Mouse (Mus musculus) lung, adult 2 months (tissue): Measurements from ENCODE around the gene Tcf20. TPM values are rescaled to one million over a fixed set of nuclear protein-coding genes. Genes with fewer than 3 reads are reported as not detected.

ENCODE experiments used
- DNase-seq: peaks from one replicate; pipeline ENCODE4 v3.0.0; 2022
- H3K4me1 ChIP-seq: fragments of 200-500 bp; 2 replicates; pipeline ENCODE4 v1.6.1; 2011; ENCODE audit warnings: low read length; ENCODE audit not compliant: control insufficient read depth, insufficient read depth
- H3K4me3 ChIP-seq: fragments of 200-500 bp; replicated peaks from 2 replicates; pipeline ENCODE3; 2011; ENCODE audit warnings: low read depth, mild to moderate bottlenecking, control low read depth, low read length; ENCODE audit errors: extremely low read depth
- CTCF ChIP-seq: fragments of 200-500 bp; IDR thresholded peaks from 2 replicates; pipeline ENCODE4 v1.5.1; 2011; ENCODE audit warnings: mild to moderate bottlenecking, low read length, control low read depth; ENCODE audit not compliant: insufficient read depth
- POLR2A ChIP-seq: fragments of 200-500 bp; IDR thresholded peaks from 2 replicates; pipeline ENCODE4 v1.6.1; 2011; ENCODE audit warnings: low read depth, mild to moderate bottlenecking, control low read depth, low read length, borderline replicate concordance; ENCODE audit errors: extremely low read depth
- WGBS: fragments of 180-500 bp; shearing (Covaris S2); methylation state at CpG from one replicate; pipeline ENCODE4 v1.1.7; 2018; 5-methylcytosine and 5-hydroxymethylcytosine counted together
- polyA plus RNA-seq: library from polyadenylated mRNA; depleted of rRNA; stranded (reverse); fragments of >200 nt; gene quantifications from 2 replicates; pipeline ENCODE4 v1.2.3, GENCODE M21; 2012; rRNA removed

Tcf20 gene
- polyA plus RNA-seq = 12.6 and 16.8 TPM in 2 replicates

GRCm38 (mm10) chr15:82987732-82988112 is at the start of gene Tcf20:
Gene Tcf20 (minus strand): TSS chr15:82987872.
- H3K4me3 ChIP-seq = peak within 1 kb of the TSS; percentile 48
- H3K4me1 ChIP-seq = peaks cover 2% of the 10 kb centered on the region; the same call in 1 of the 2 replicates
- TF ChIP-seq POLR2A (no peak), CTCF (no peak)
- under 1% methylated on average over 20 of the region's 20 CpGs for WGBS
- peak; percentile 94 for DNase-seq

DNA sequence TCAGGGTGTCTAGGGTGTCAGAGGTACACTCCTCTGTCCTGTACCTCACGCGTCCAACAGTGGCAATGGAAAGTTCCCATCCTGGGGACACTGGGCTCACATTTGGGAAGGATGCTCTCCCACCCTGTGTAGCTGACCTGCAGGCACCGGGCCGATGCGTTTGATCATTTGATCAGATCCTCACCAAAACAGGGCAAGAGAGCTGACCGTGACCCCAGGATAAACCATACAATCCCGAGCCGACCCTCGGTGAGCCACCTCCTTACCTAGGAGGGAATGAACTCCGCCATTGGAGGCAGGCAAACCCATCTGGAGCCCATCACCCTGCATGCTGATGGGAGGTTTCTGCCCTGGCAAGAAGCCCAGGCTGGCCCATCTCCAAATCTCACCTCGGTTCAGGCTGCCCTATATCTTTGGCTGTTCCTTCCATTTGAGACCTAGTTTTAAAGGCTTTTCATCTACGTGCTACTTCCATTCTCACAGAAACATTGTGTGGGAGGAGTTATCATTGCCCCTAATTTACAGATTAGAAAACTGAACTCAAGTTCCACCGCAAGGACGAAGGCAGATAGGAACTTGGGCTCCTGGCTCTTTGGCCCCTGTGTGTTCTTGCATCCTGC is 49.3 kb upstream of the Tcf20 start:
- 59% methylated on average over 14 of the region's 14 CpGs for WGBS
- H3K4me3 ChIP-seq = no peak overlapping the region
- no peak for TF ChIP-seq POLR2A
- H3K4me1 ChIP-seq = no peaks in the 10 kb centered on the region
- DNase-seq = no peak

- no peak for TF ChIP-seq CTCF
- no peak for TF ChIP-seq POLR2A
- WGBS = 45% methylated on average over 7 of the region's 7 CpGs
- Histone ChIP-seq H3K4me3 (no peak overlapping the region), H3K4me1 (no peaks in the 10 kb centered on the region)
- no peak for DNase-seq
Measured at GRCm38 (mm10) chr15:83036089-83036488, 48.4 kb upstream of the Tcf20 start.

GRCm38 (mm10) chr15:83034275-83034977 is 46.8 kb upstream of the Tcf20 start:
- 34% methylated on average over 17 of the region's 17 CpGs for WGBS
- TF ChIP-seq POLR2A = no peak
- TF ChIP-seq CTCF = no peak
- DNase-seq = no peak
- no peak overlapping the region for H3K4me3 ChIP-seq
- H3K4me1 ChIP-seq = no peaks in the 10 kb centered on the region

- TF ChIP-seq POLR2A (peak; percentile 62; the same call in 1 of the 2 replicates), CTCF (no peak)
- WGBS = 32% methylated on average over 17 of the region's 17 CpGs
- peak within 1 kb of the TSS; percentile 50 for H3K4me3 ChIP-seq
- no peak for DNase-seq
- no peaks in the 10 kb centered on the region for H3K4me1 ChIP-seq
Measured at GRCm38 (mm10) chr15:83032981-83033541, 45.4 kb upstream of the Tcf20 start, which contains the start of gene Nfam1. Gene Nfam1 (minus strand): TSS chr15:83033306.

DNA sequence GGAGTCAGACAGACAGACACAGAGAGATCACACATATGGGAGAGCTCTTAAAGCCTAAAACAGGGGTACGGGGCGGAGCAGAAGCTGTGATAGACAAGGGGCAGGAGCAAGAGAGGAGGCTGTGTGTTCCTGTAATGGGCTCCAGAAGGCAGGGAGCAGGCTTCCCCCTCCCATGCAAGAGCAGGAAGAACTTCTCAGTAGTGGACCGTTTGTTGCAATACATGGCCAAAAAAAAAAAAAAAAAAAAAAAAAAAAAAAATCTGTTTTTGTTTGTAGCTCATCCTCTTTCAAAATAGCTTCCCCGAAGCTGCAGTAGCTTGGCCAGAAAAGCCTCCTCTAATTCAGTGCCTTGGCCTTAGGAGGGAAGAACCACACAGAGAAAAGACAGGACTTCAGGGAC is 43.2 kb upstream of the Tcf20 start:
- TF ChIP-seq CTCF (no peak), POLR2A (no peak)
- DNase-seq = no peak
- Histone ChIP-seq H3K4me1 (no peaks in the 10 kb centered on the region), H3K4me3 (no peak overlapping the region)
- WGBS = 52% methylated on average over 4 of the region's 4 CpGs

DNA sequence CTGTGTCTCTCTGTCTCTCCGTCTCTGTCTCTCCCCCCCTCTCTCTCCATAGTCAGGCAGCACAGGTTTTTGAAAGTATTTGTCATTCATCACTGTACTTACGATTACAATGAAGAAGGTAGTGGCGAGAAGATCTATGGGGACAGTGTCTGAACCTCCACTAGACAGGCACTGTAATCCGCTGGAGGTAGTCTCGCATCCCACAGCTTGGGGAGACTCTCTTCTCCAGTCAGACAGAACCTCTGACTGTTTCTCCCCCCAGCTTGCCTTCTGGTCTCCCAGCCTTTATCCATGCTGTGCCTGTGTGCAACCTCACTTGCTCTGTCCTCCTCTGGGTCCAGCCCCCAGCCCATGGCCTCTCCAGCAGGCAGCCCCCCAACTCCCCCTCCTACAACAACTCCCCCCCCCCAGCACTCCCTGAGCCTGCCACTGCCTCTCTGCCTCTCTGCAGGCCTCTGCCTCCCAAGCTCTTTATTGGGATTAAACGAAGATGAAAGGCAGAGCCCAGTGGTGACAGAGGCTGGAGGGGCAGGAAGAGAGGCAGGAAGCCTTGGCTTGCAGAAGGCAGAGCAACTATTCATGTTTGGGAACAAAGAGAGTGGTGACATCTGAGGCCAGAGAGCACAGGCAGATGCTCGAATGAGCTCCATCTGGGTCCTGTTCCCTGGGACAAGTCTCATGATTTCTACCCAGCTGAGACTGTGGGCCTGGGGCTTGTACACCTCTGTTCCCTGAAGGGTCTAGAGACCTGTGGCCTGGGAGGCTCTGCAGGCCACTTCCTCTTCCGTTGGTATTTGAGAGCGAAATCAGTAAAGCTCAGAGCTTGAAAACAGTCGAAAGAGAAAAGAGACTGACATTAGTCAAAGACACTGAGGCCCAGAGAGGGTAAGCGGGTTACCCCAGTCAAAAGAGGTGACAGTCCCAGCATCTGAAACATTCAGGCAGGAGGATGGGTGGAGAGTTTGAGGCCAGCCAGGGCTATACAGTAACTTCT is 42.4 kb upstream of the Tcf20 start:
- 61% methylated on average over 11 of the region's 11 CpGs for WGBS
- no peak for DNase-seq
- Histone ChIP-seq H3K4me3 (no peak overlapping the region), H3K4me1 (no peaks in the 10 kb centered on the region)
- TF ChIP-seq CTCF (no peak), POLR2A (no peak)

DNA sequence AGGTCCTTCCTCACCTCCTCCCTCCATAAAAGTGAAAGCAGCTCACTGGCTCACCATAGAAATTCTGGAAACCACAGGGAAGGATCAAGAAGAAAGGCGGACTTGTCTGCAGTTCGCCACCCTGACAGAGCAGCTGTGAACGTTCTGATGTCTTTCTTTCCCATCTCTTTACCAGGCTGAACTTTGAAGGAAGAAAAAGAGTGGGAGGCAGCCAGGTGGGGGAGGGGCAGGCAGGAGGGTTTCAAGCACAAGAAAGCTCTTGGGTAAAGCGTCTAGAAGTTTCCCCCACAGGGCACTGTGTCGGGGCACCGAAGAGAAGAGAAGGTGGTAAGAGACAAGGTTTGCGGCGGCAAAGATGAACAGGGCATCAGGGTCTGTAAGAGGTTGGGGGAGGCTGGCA is 38.5 kb upstream of the Tcf20 start:
- TF ChIP-seq CTCF (no peak), POLR2A (no peak)
- no peaks in the 10 kb centered on the region for H3K4me1 ChIP-seq
- WGBS = 68% methylated on average over 8 of the region's 8 CpGs
- H3K4me3 ChIP-seq = no peak overlapping the region
- no peak for DNase-seq
